Mouse (Mus musculus): ENCODE data around the gene Lrrc74a. TPM values are rescaled to one million over a fixed set of nuclear protein-coding genes. Genes with fewer than 3 reads are reported as not detected.
A peak's percentile ranks its signal among the peaks of the same experiment; 100 is the strongest.

Lrrc74a gene
- polyA plus RNA-seq, 1 experiment from 2014 or later, result not detected

GRCm38 (mm10) chr12:86721453-86721852 lies 12.7 kb upstream of the Lrrc74a start:
- ATAC-seq (ENCODE audit: insufficient number of reproducible peaks, insufficient read depth, low FRiP score, low TSS enrichment), result no peak
- Histone ChIP-seq H3K9me3 (no peaks in the 10 kb centered on the region), H3K4me2 (replicated peaks) (no peak overlapping the region), H3K36me3 (peaks cover 4% of the 10 kb centered on the region; the same call in 1 of the 2 replicates), H3K9ac (no peak overlapping the region), H3K27me3 (no peaks in the 10 kb centered on the region), H3K4me3 (no peak overlapping the region), H3K4me1 (0 out of 2 replicates have a peak, but pooled peaks cover 3% of the 10 kb centered on the region), H3K27ac (no peak overlapping the region)
- WGBS, result 84% methylated on average over 5 of the region's 5 CpGs

GRCm38 (mm10) chr12:86724300-86724699 lies 9.9 kb upstream of the Lrrc74a start:
- no peak for ATAC-seq (ENCODE audit: insufficient number of reproducible peaks, insufficient read depth, low FRiP score, low TSS enrichment)
- Histone ChIP-seq H3K9ac (no peak overlapping the region), H3K4me1 (0 out of 2 replicates have a peak, but pooled peaks cover 3% of the 10 kb centered on the region), H3K36me3 (no peaks in the 10 kb centered on the region), H3K9me3 (no peaks in the 10 kb centered on the region), H3K27me3 (no peaks in the 10 kb centered on the region), H3K27ac (no peak overlapping the region), H3K4me2 (replicated peaks) (no peak overlapping the region), H3K4me3 (no peak overlapping the region)
- WGBS, result 74% methylated on average over 2 of the region's 2 CpGs

- peak; percentile 24 for ATAC-seq (ENCODE audit: insufficient number of reproducible peaks, insufficient read depth, low FRiP score, low TSS enrichment)
- Histone ChIP-seq H3K9ac (peak overlapping the region; percentile 69), H3K27ac (peak overlapping the region; percentile 57; the same call in 1 of the 2 replicates), H3K27me3 (no peaks in the 10 kb centered on the region), H3K4me2 (replicated peaks) (peak overlapping the region; percentile 76), H3K4me1 (0 out of 2 replicates have a peak, but pooled peaks cover 3% of the 10 kb centered on the region), H3K9me3 (no peaks in the 10 kb centered on the region), H3K4me3 (peak overlapping the region; percentile 83), H3K36me3 (no peaks in the 10 kb centered on the region)
- 0% methylated on average over 19 of the region's 19 CpGs for WGBS
Observed at GRCm38 (mm10) chr12:86725706-86726105, 8.5 kb upstream of the Lrrc74a start.

GRCm38 (mm10) chr12:86726120-86726640 lies 8.0 kb upstream of the Lrrc74a start, which contains the start of gene Angel1:
Gene Angel1 (minus strand): TSS chr12:86726460.
- Histone ChIP-seq H3K9ac (peak within 1 kb of the TSS; percentile 69), H3K27ac (peak within 1 kb of the TSS; percentile 57; the same call in 1 of the 2 replicates), H3K36me3 (no peaks in the 10 kb centered on the region), H3K9me3 (no peaks in the 10 kb centered on the region), H3K27me3 (no peaks in the 10 kb centered on the region), H3K4me3 (peak within 1 kb of the TSS; percentile 83), H3K4me1 (0 out of 2 replicates have a peak, but pooled peaks cover 3% of the 10 kb centered on the region), H3K4me2 (replicated peaks) (peak within 1 kb of the TSS; percentile 76)
- peak; percentile 96 for ATAC-seq (ENCODE audit: insufficient number of reproducible peaks, insufficient read depth, low FRiP score, low TSS enrichment)
- under 1% methylated on average over 44 of the region's 44 CpGs for WGBS

GRCm38 (mm10) chr12:86761036-86761435 lies 26.9 kb downstream of the Lrrc74a start:
- Histone ChIP-seq H3K9ac (no peak overlapping the region), H3K4me2 (replicated peaks) (no peak overlapping the region), H3K9me3 (no peaks in the 10 kb centered on the region), H3K36me3 (no peaks in the 10 kb centered on the region), H3K27me3 (no peaks in the 10 kb centered on the region; the same call in 1 of the 2 replicates), H3K27ac (no peak overlapping the region), H3K4me3 (no peak overlapping the region), H3K4me1 (no peaks in the 10 kb centered on the region)
- WGBS, result 74% methylated on average over 13 of the region's 13 CpGs
- no peak for ATAC-seq (ENCODE audit: insufficient number of reproducible peaks, insufficient read depth, low FRiP score, low TSS enrichment)

- H3K36me3 ChIP-seq, result no peaks in the 10 kb centered on the region
- no peak overlapping the region for H3K4me2 ChIP-seq (replicated peaks)
- no peaks in the 10 kb centered on the region; the same call in 1 of the 2 replicates for H3K27me3 ChIP-seq
- H3K9me3 ChIP-seq, result no peaks in the 10 kb centered on the region
- ATAC-seq (ENCODE audit: insufficient number of reproducible peaks, insufficient read depth, low FRiP score, low TSS enrichment), result no peak
- no peak overlapping the region for H3K9ac ChIP-seq
- no peak overlapping the region for H3K27ac ChIP-seq
- H3K4me3 ChIP-seq, result no peak overlapping the region
- H3K4me1 ChIP-seq, result no peaks in the 10 kb centered on the region
- WGBS, result 75% methylated on average over 6 of the region's 6 CpGs
Observed at GRCm38 (mm10) chr12:86764060-86764459, 29.9 kb downstream of the Lrrc74a start.

- Histone ChIP-seq H3K4me1 (peaks cover 7% of the 10 kb centered on the region), H3K4me3 (no peak overlapping the region), H3K27ac (no peak overlapping the region), H3K36me3 (no peaks in the 10 kb centered on the region), H3K4me2 (replicated peaks) (no peak overlapping the region), H3K9me3 (no peaks in the 10 kb centered on the region), H3K9ac (no peak overlapping the region), H3K27me3 (no peaks in the 10 kb centered on the region)
- no peak for ATAC-seq (ENCODE audit: insufficient number of reproducible peaks, insufficient read depth, low FRiP score, low TSS enrichment)
- 87% methylated on average over 8 of the region's 8 CpGs for WGBS
Observed at GRCm38 (mm10) chr12:86766467-86766866, 32.3 kb downstream of the Lrrc74a start.

GRCm38 (mm10) chr12:86767868-86768631 lies 33.9 kb downstream of the Lrrc74a start:
- Histone ChIP-seq H3K9ac (no peak overlapping the region), H3K27me3 (no peaks in the 10 kb centered on the region), H3K36me3 (no peaks in the 10 kb centered on the region), H3K27ac (no peak overlapping the region), H3K9me3 (no peaks in the 10 kb centered on the region), H3K4me3 (no peak overlapping the region), H3K4me1 (peaks cover 14% of the 10 kb centered on the region), H3K4me2 (replicated peaks) (no peak overlapping the region)
- no peak for ATAC-seq (ENCODE audit: insufficient number of reproducible peaks, insufficient read depth, low FRiP score, low TSS enrichment)
- 33% methylated on average over 20 of the region's 20 CpGs for WGBS

- H3K9ac ChIP-seq, result no peak overlapping the region
Observed at GRCm38 (mm10) chr12:86768986-86769580, 34.9 kb downstream of the Lrrc74a start.

GRCm38 (mm10) chr12:86769819-86770218 lies 35.6 kb downstream of the Lrrc74a start:
- no peaks in the 10 kb centered on the region for H3K27me3 ChIP-seq
- H3K4me2 ChIP-seq (replicated peaks), result no peak overlapping the region
- ATAC-seq (ENCODE audit: insufficient number of reproducible peaks, insufficient read depth, low FRiP score, low TSS enrichment), result no peak
- H3K36me3 ChIP-seq, result no peaks in the 10 kb centered on the region
- no peak overlapping the region for H3K27ac ChIP-seq
- no peak overlapping the region for H3K9ac ChIP-seq
- H3K4me1 ChIP-seq, result peaks cover 14% of the 10 kb centered on the region
- H3K4me3 ChIP-seq, result no peak overlapping the region
- H3K9me3 ChIP-seq, result 0 out of 2 replicates have a peak, but pooled peaks cover 5% of the 10 kb centered on the region

More at GRCm38 (mm10) chr12:86768986-86769580, 34.9 kb downstream of the Lrrc74a start:
- peaks cover 14% of the 10 kb centered on the region for H3K4me1 ChIP-seq
- H3K4me3 ChIP-seq, result no peak overlapping the region
- H3K27ac ChIP-seq, result no peak overlapping the region
- 30% methylated on average over 4 of the region's 4 CpGs for WGBS
- no peaks in the 10 kb centered on the region for H3K36me3 ChIP-seq
- H3K4me2 ChIP-seq (replicated peaks), result no peak overlapping the region
- no peaks in the 10 kb centered on the region for H3K27me3 ChIP-seq
- H3K9me3 ChIP-seq, result no peaks in the 10 kb centered on the region
- ATAC-seq (ENCODE audit: insufficient number of reproducible peaks, insufficient read depth, low FRiP score, low TSS enrichment), result no peak

- Histone ChIP-seq H3K4me2 (replicated peaks) (no peak overlapping the region), H3K27me3 (no peaks in the 10 kb centered on the region), H3K9me3 (0 out of 2 replicates have a peak, but pooled peaks cover 5% of the 10 kb centered on the region), H3K36me3 (no peaks in the 10 kb centered on the region), H3K4me3 (no peak overlapping the region), H3K9ac (no peak overlapping the region), H3K4me1 (peaks cover 14% of the 10 kb centered on the region), H3K27ac (0 out of 2 replicates have a peak overlapping the region, but pooled peaks have one; percentile 2)
- no peak for ATAC-seq (ENCODE audit: insufficient number of reproducible peaks, insufficient read depth, low FRiP score, low TSS enrichment)
- 35% methylated on average over 4 of the region's 4 CpGs for WGBS
Observed at GRCm38 (mm10) chr12:86770261-86770670, 36.1 kb downstream of the Lrrc74a start.
